In genomic region chr11:52648176-52648839, GRCm38 (mm10) we compare ENCODE assay signal across 10 mouse cellular contexts.
A peak's percentile ranks its signal among the peaks of the same experiment; 100 is the strongest.
DNase-seq lines count a peak whose midpoint lies in the region; ATAC-seq and TF ChIP-seq lines count a peak whose summit lies in the region.
"Had no signal": no experiment of that assay in that cellular context is flagged by ENCODE, and none has a peak within 500 bp of the region (broad histone marks: within the 10 kb centered on the region; RNA-seq: fewer than 3 reads in every experiment).

No protein-coding gene starts in this region.

- H3K9me3 ChIP-seq in heart, embryonic 13.5 days, result no peaks in the 10 kb centered on the region
- no peaks in the 10 kb centered on the region for H3K9me3 ChIP-seq in stomach, embryonic 14.5 days (ENCODE audit: control insufficient read depth, low read depth, low read length)
- H3K9me3 ChIP-seq in stomach, postnatal 0 days (ENCODE audit: control insufficient read depth, low read length), result no peaks in the 10 kb centered on the region

- WGBS in heart, embryonic 13.5 days, result 27% methylated on average over 15 of the region's 15 CpGs
- WGBS in stomach, embryonic 14.5 days, result 37% methylated on average over 15 of the region's 15 CpGs
- WGBS in stomach, postnatal 0 days, result 39% methylated on average over 15 of the region's 15 CpGs

- no peaks in the 10 kb centered on the region for H3K36me3 ChIP-seq in heart, embryonic 13.5 days
- H3K36me3 ChIP-seq in stomach, embryonic 14.5 days (ENCODE audit: control insufficient read depth, insufficient read depth, low read length), result no peaks in the 10 kb centered on the region
- H3K36me3 ChIP-seq in stomach, postnatal 0 days (ENCODE audit: control insufficient read depth, insufficient read depth, low read length), result no peaks in the 10 kb centered on the region

- peaks cover 5% of the 10 kb centered on the region; the same call in 1 of the 2 replicates for H3K27me3 ChIP-seq in heart, embryonic 13.5 days (replicated peaks)
- no peaks in the 10 kb centered on the region for H3K27me3 ChIP-seq in stomach, embryonic 14.5 days (ENCODE audit: control insufficient read depth, insufficient read depth, low read length)
- H3K27me3 ChIP-seq in stomach, postnatal 0 days (ENCODE audit: control insufficient read depth, insufficient read depth, low read length), result no peaks in the 10 kb centered on the region

- no peak for ATAC-seq in heart, embryonic 13.5 days (ENCODE audit: extremely low read depth, insufficient number of reproducible peaks, low FRiP score, low TSS enrichment)
- ATAC-seq in stomach, embryonic 14.5 days (ENCODE audit: insufficient number of reproducible peaks, insufficient read depth, low FRiP score, low read depth), result 0 out of 2 replicates have a peak, but pooled peaks have one; percentile 34
- no peak; the same call in 1 of the 2 replicates for ATAC-seq in stomach, postnatal 0 days (ENCODE audit: low FRiP score, low TSS enrichment)

- no peak for TF ChIP-seq CTCF in stomach, postnatal 0 days (IDR thresholded peaks at IDR 0.05; ENCODE audit: low read depth)

- no peak for DNase-seq in heart, adult 8-10 months (ENCODE audit: low spot score)
- no peak for DNase-seq in stomach, postnatal 0 days (ENCODE audit: low spot score)
- peak; percentile 52 to 56 for DNase-seq in left cerebral cortex, adult 9 months (ENCODE audit: low spot score in 2 of 2)
- DNase-seq in lung, postnatal 14 days, result no peak
- no peak for DNase-seq in lung, postnatal 4 days
- DNase-seq in layer of hippocampus, adult 9-10 months (ENCODE audit: low spot score), result no peak
- DNase-seq: gastrocnemius, postnatal 14 days; kidney, adult 18-20 months had no signal

- no peak overlapping the region for H3K4me3 ChIP-seq in heart, embryonic 13.5 days
- no peak overlapping the region for H3K4me3 ChIP-seq in stomach, embryonic 14.5 days (ENCODE audit: low read depth, low read length)
- H3K4me3 ChIP-seq in stomach, postnatal 0 days (ENCODE audit: low read depth, low read length), result no peak overlapping the region

- TF ChIP-seq EP300 in stomach, postnatal 0 days (optimal IDR thresholded peaks at IDR 0.05), result no peak

- H3K9ac ChIP-seq in heart, embryonic 13.5 days, result no peak overlapping the region
- H3K9ac ChIP-seq in stomach, embryonic 14.5 days (replicated peaks; ENCODE audit: low read depth, low read length), result no peak overlapping the region
- no peak overlapping the region for H3K9ac ChIP-seq in stomach, postnatal 0 days (ENCODE audit: low read length)

- peak overlapping the region; percentile 19; the same call in 1 of the 2 replicates for H3K4me2 ChIP-seq in heart, embryonic 13.5 days
- no peak overlapping the region for H3K4me2 ChIP-seq in stomach, embryonic 14.5 days (replicated peaks; ENCODE audit: low read depth, low read length)
- H3K4me2 ChIP-seq in stomach, postnatal 0 days (replicated peaks; ENCODE audit: low read depth), result no peak overlapping the region

- peaks cover 47% of the 10 kb centered on the region for H3K4me1 ChIP-seq in heart, embryonic 13.5 days
- peaks cover 13% of the 10 kb centered on the region for H3K4me1 ChIP-seq in stomach, embryonic 14.5 days (ENCODE audit: control insufficient read depth, insufficient read depth, low read length)
- 0 out of 2 replicates have a peak, but pooled peaks cover 2% of the 10 kb centered on the region for H3K4me1 ChIP-seq in stomach, postnatal 0 days (replicated peaks; ENCODE audit: control insufficient read depth, insufficient read depth)

- peak overlapping the region; percentile 51 for H3K27ac ChIP-seq in heart, embryonic 13.5 days (replicated peaks)
- H3K27ac ChIP-seq in stomach, embryonic 14.5 days (ENCODE audit: low read length), result no peak overlapping the region
- no peak overlapping the region for H3K27ac ChIP-seq in stomach, postnatal 0 days (replicated peaks)

Comparison
In these comparisons a context has a peak if more than half of its experiments do, and no peak if none do; other contexts are left out.
1. DNase-seq: peak in left cerebral cortex, adult 9 months (2 of 2); none in heart, adult 8-10 months (single experiment), stomach, postnatal 0 days (single experiment), lung, postnatal 14 days (single experiment), lung, postnatal 4 days (0 of 2) and layer of hippocampus, adult 9-10 months (single experiment).